Mouse (Mus musculus) cerebellum, adult 9-10 months (tissue): ENCODE data around the gene Gli3.

Experiments used
- DNase-seq: peaks from one replicate; pipeline ENCODE4 v3.0.0; 2022

The Gli3 gene

GRCm38 (mm10) chr13:15570908-15571568 is 108.0 kb downstream of the Gli3 start:
- DNase-seq = no peak

GRCm38 (mm10) chr13:15577133-15577917 is 114.3 kb downstream of the Gli3 start:
- no peak for DNase-seq

- DNase-seq = no peak
Measured at GRCm38 (mm10) chr13:15580458-15580857, 117.4 kb downstream of the Gli3 start.

GRCm38 (mm10) chr13:15585941-15586340 is 122.9 kb downstream of the Gli3 start:
- DNase-seq = no peak

GRCm38 (mm10) chr13:15588278-15589272 is 125.5 kb downstream of the Gli3 start:
- DNase-seq = no peak

GRCm38 (mm10) chr13:15590326-15590933 is 127.4 kb downstream of the Gli3 start:
- DNase-seq = no peak

- no peak for DNase-seq
Measured at GRCm38 (mm10) chr13:15596667-15597066, 133.6 kb downstream of the Gli3 start.

GRCm38 (mm10) chr13:15599741-15600140 is 136.7 kb downstream of the Gli3 start:
- no peak for DNase-seq

GRCm38 (mm10) chr13:15602161-15602560 is 139.1 kb downstream of the Gli3 start:
- DNase-seq = no peak

GRCm38 (mm10) chr13:15602677-15603221 is 139.7 kb downstream of the Gli3 start:
- no peak for DNase-seq

GRCm38 (mm10) chr13:15604074-15604473 is 141.0 kb downstream of the Gli3 start:
- DNase-seq = no peak

GRCm38 (mm10) chr13:15617423-15617822 is 154.4 kb downstream of the Gli3 start:
- no peak for DNase-seq

GRCm38 (mm10) chr13:15618051-15618692 is 155.1 kb downstream of the Gli3 start:
- no peak for DNase-seq

GRCm38 (mm10) chr13:15621009-15621408 is 158.0 kb downstream of the Gli3 start:
- no peak for DNase-seq

- DNase-seq = no peak
Measured at GRCm38 (mm10) chr13:15624490-15625353, 161.7 kb downstream of the Gli3 start.

GRCm38 (mm10) chr13:15641548-15641947 is 178.5 kb downstream of the Gli3 start:
- no peak for DNase-seq

GRCm38 (mm10) chr13:15660502-15660901 is 197.5 kb downstream of the Gli3 start:
- no peak for DNase-seq

- no peak for DNase-seq
Measured at GRCm38 (mm10) chr13:15662375-15662774, 199.3 kb downstream of the Gli3 start.

GRCm38 (mm10) chr13:15664580-15665201 is 201.7 kb downstream of the Gli3 start:
- DNase-seq = no peak

- no peak for DNase-seq
Measured at GRCm38 (mm10) chr13:15665514-15665913, 202.5 kb downstream of the Gli3 start.
